Mouse (Mus musculus): Measurements from ENCODE around the gene Ccr1. TPM values are rescaled to one million over a fixed set of nuclear protein-coding genes. Genes with fewer than 3 reads are reported as not detected.
"Not testable (repeated sequence)": the region's sequence is repeated elsewhere in the genome, so short reads cannot be mapped to it uniquely, and the experiment has no call there.

Ccr1 gene
- polyA plus RNA-seq, 1 experiment from 2014 or later = 1.1 TPM

- H3K4me3 ChIP-seq (ENCODE audit: low read depth, low read length); H3K27ac ChIP-seq (ENCODE audit: low read depth, low read length); ATAC-seq (ENCODE audit: insufficient read depth, low FRiP score, low TSS enrichment); DNase-seq (ENCODE audit: low spot score); H3K27me3 ChIP-seq (ENCODE audit: control insufficient read depth, insufficient read depth, low read length); H3K36me3 ChIP-seq (ENCODE audit: control insufficient read depth, insufficient read depth, low read length); H3K4me2 ChIP-seq (ENCODE audit: low read depth); H3K4me1 ChIP-seq (ENCODE audit: control insufficient read depth, insufficient read depth, low read length); H3K9ac ChIP-seq (ENCODE audit: low read length); H3K9me3 ChIP-seq (ENCODE audit: control insufficient read depth, low read length): not testable (repeated sequence)
- 75% methylated on average over 1 of the region's 4 CpGs for WGBS
Observed at GRCm38 (mm10) chr9:123966858-123967495, 1.5 kb downstream of the Ccr1 start.

DNA sequence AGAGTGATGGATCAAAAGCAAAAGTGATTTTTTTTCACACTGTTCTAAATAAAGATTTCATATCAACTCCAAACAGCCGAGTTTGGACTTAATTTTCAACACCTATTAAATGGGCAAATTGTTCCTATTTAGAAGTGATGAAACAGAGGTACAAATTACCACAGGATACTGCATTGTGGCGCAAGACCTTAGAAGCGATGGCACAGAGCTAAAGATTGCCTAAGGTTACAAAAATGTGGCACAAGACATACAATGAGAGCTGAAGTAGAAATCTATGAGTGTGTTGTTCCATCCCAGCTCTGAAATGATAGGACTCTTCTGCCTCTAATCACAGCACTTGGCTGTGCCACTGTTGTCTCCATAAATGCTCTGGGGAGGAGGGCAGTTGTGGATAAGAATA lies 3.7 kb downstream of the Ccr1 start:
- Histone ChIP-seq H3K27ac (ENCODE audit: low read depth, low read length) (no peak overlapping the region), H3K27me3 (ENCODE audit: control insufficient read depth, insufficient read depth, low read length) (no peaks in the 10 kb centered on the region), H3K9me3 (ENCODE audit: control insufficient read depth, low read length) (no peaks in the 10 kb centered on the region), H3K4me3 (ENCODE audit: low read depth, low read length) (no peak overlapping the region), H3K9ac (ENCODE audit: low read length) (no peak overlapping the region), H3K4me2 (ENCODE audit: low read depth) (no peak overlapping the region), H3K36me3 (ENCODE audit: control insufficient read depth, insufficient read depth, low read length) (no peaks in the 10 kb centered on the region), H3K4me1 (ENCODE audit: control insufficient read depth, insufficient read depth, low read length) (no peaks in the 10 kb centered on the region)
- WGBS = 86% methylated on average over 3 of the region's 3 CpGs
- ATAC-seq (ENCODE audit: insufficient read depth, low FRiP score, low TSS enrichment) (no peak), DNase-seq (ENCODE audit: low spot score) (no peak)

GRCm38 (mm10) chr9:123960161-123960560 lies 8.3 kb downstream of the Ccr1 start:
- H3K27me3 ChIP-seq (ENCODE audit: control insufficient read depth, insufficient read depth, low read length) = no peaks in the 10 kb centered on the region
- no peaks in the 10 kb centered on the region for H3K9me3 ChIP-seq (ENCODE audit: control insufficient read depth, low read length)
- H3K4me1 ChIP-seq (ENCODE audit: control insufficient read depth, insufficient read depth, low read length) = no peaks in the 10 kb centered on the region
- no peak overlapping the region for H3K4me3 ChIP-seq (ENCODE audit: low read depth, low read length)
- H3K27ac ChIP-seq (ENCODE audit: low read depth, low read length) = no peak overlapping the region
- DNase-seq (ENCODE audit: low spot score) (no peak), ATAC-seq (ENCODE audit: insufficient read depth, low FRiP score, low TSS enrichment) (no peak)
- WGBS = 92% methylated on average over 1 of the region's 1 CpGs
- no peak overlapping the region for H3K9ac ChIP-seq (ENCODE audit: low read length)
- H3K36me3 ChIP-seq (ENCODE audit: control insufficient read depth, insufficient read depth, low read length) = no peaks in the 10 kb centered on the region
- H3K4me2 ChIP-seq (ENCODE audit: low read depth) = no peak overlapping the region

- no peak for DNase-seq (ENCODE audit: low spot score)
- H3K36me3 ChIP-seq (ENCODE audit: control insufficient read depth, insufficient read depth, low read length) = no peaks in the 10 kb centered on the region
- H3K27me3 ChIP-seq (ENCODE audit: control insufficient read depth, insufficient read depth, low read length) = no peaks in the 10 kb centered on the region
- H3K27ac ChIP-seq (ENCODE audit: low read depth, low read length) = no peak overlapping the region
- H3K4me2 ChIP-seq (ENCODE audit: low read depth) = no peak overlapping the region
- no peaks in the 10 kb centered on the region for H3K4me1 ChIP-seq (ENCODE audit: control insufficient read depth, insufficient read depth, low read length)
- WGBS = 79% methylated on average over 3 of the region's 3 CpGs
- no peak for ATAC-seq (ENCODE audit: insufficient read depth, low FRiP score, low TSS enrichment)
- H3K9me3 ChIP-seq (ENCODE audit: control insufficient read depth, low read length) = no peaks in the 10 kb centered on the region
- H3K4me3 ChIP-seq (ENCODE audit: low read depth, low read length) = no peak overlapping the region
- H3K9ac ChIP-seq (ENCODE audit: low read length) = no peak overlapping the region
Observed at GRCm38 (mm10) chr9:123957911-123958413, 10.5 kb downstream of the Ccr1 start.

DNA sequence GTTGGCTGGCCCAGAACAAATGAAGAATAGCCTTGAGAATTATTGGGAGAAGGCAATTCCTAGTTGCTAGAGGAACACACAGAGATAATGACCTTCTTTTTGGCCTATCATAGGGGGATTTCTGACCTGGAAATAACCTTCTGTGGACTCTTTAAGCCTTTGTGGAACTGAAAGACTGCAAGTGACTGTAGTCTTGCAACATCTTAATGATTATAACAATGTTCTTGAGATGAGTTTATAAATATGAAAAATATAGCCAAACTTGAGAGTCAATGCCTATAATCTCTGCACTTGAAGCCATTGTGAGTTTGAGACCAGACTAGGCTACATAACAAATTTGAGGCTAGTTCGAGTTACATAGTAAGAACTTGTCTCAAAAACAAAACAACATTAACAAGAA lies 11.6 kb downstream of the Ccr1 start:
- H3K4me2 ChIP-seq (ENCODE audit: low read depth) = no peak overlapping the region
- H3K4me3 ChIP-seq (ENCODE audit: low read depth, low read length) = no peak overlapping the region
- H3K27me3 ChIP-seq (ENCODE audit: control insufficient read depth, insufficient read depth, low read length) = no peaks in the 10 kb centered on the region
- ATAC-seq (ENCODE audit: insufficient read depth, low FRiP score, low TSS enrichment) (no peak), DNase-seq (ENCODE audit: low spot score) (no peak)
- no peaks in the 10 kb centered on the region for H3K9me3 ChIP-seq (ENCODE audit: control insufficient read depth, low read length)
- no peaks in the 10 kb centered on the region for H3K36me3 ChIP-seq (ENCODE audit: control insufficient read depth, insufficient read depth, low read length)
- no peak overlapping the region for H3K9ac ChIP-seq (ENCODE audit: low read length)
- WGBS = 72% methylated on average over 1 of the region's 1 CpGs
- H3K4me1 ChIP-seq (ENCODE audit: control insufficient read depth, insufficient read depth, low read length) = no peaks in the 10 kb centered on the region
- H3K27ac ChIP-seq (ENCODE audit: low read depth, low read length) = no peak overlapping the region

GRCm38 (mm10) chr9:123953551-123953950 lies 14.9 kb downstream of the Ccr1 start:
- ATAC-seq (ENCODE audit: insufficient read depth, low FRiP score, low TSS enrichment) (no peak), DNase-seq (ENCODE audit: low spot score) (no peak)
- 79% methylated on average over 2 of the region's 2 CpGs for WGBS
- Histone ChIP-seq H3K27ac (ENCODE audit: low read depth, low read length) (no peak overlapping the region), H3K27me3 (ENCODE audit: control insufficient read depth, insufficient read depth, low read length) (no peaks in the 10 kb centered on the region), H3K4me2 (ENCODE audit: low read depth) (no peak overlapping the region), H3K9me3 (ENCODE audit: control insufficient read depth, low read length) (no peaks in the 10 kb centered on the region), H3K4me1 (ENCODE audit: control insufficient read depth, insufficient read depth, low read length) (no peaks in the 10 kb centered on the region), H3K4me3 (ENCODE audit: low read depth, low read length) (no peak overlapping the region), H3K9ac (ENCODE audit: low read length) (no peak overlapping the region), H3K36me3 (ENCODE audit: control insufficient read depth, insufficient read depth, low read length) (no peaks in the 10 kb centered on the region)

DNA sequence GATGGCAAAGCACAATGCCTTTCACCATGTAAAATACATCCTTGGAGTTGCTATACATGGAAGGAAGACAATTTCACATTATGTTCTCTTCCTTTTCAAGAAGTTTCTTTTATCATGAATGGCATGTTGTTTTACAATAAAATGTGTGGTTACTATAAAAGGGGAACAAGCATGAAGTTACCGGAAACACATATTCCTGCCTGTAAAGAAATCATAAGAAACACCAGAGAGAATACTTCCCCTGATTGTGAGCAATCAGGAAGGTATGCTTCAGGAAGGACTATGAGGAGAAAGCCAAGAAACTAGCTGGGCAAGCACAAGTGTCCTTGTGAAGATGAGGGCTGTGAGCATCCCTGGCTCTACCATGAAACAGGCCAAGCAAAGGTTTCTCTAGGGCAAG lies 17.3 kb downstream of the Ccr1 start:
- DNase-seq (ENCODE audit: low spot score) (no peak), ATAC-seq (ENCODE audit: insufficient read depth, low FRiP score, low TSS enrichment) (no peak)
- no peak overlapping the region for H3K27ac ChIP-seq (ENCODE audit: low read depth, low read length)
- WGBS = 90% methylated on average over 1 of the region's 1 CpGs
- H3K36me3 ChIP-seq (ENCODE audit: control insufficient read depth, insufficient read depth, low read length) = no peaks in the 10 kb centered on the region
- H3K4me2 ChIP-seq (ENCODE audit: low read depth) = no peak overlapping the region
- no peaks in the 10 kb centered on the region for H3K9me3 ChIP-seq (ENCODE audit: control insufficient read depth, low read length)
- no peaks in the 10 kb centered on the region for H3K4me1 ChIP-seq (ENCODE audit: control insufficient read depth, insufficient read depth, low read length)
- no peak overlapping the region for H3K9ac ChIP-seq (ENCODE audit: low read length)
- H3K27me3 ChIP-seq (ENCODE audit: control insufficient read depth, insufficient read depth, low read length) = no peaks in the 10 kb centered on the region
- no peak overlapping the region for H3K4me3 ChIP-seq (ENCODE audit: low read depth, low read length)

GRCm38 (mm10) chr9:123949432-123949831 lies 19.1 kb downstream of the Ccr1 start:
- 87% methylated on average over 2 of the region's 2 CpGs for WGBS
- no peak overlapping the region for H3K9ac ChIP-seq (ENCODE audit: low read length)

GRCm38 (mm10) chr9:123947815-123948214 lies 20.7 kb downstream of the Ccr1 start:
- no peak overlapping the region for H3K4me3 ChIP-seq (ENCODE audit: low read depth, low read length)

More at GRCm38 (mm10) chr9:123949432-123949831, 19.1 kb downstream of the Ccr1 start:
- no peaks in the 10 kb centered on the region for H3K4me1 ChIP-seq (ENCODE audit: control insufficient read depth, insufficient read depth, low read length)
- DNase-seq (ENCODE audit: low spot score) = no peak
- no peak overlapping the region for H3K4me2 ChIP-seq (ENCODE audit: low read depth)
- H3K36me3 ChIP-seq (ENCODE audit: control insufficient read depth, insufficient read depth, low read length) = no peaks in the 10 kb centered on the region
- no peak overlapping the region for H3K4me3 ChIP-seq (ENCODE audit: low read depth, low read length)
- no peaks in the 10 kb centered on the region for H3K9me3 ChIP-seq (ENCODE audit: control insufficient read depth, low read length)
- H3K27ac ChIP-seq (ENCODE audit: low read depth, low read length) = no peak overlapping the region
- no peak for ATAC-seq (ENCODE audit: insufficient read depth, low FRiP score, low TSS enrichment)
- H3K27me3 ChIP-seq (ENCODE audit: control insufficient read depth, insufficient read depth, low read length) = no peaks in the 10 kb centered on the region

More at GRCm38 (mm10) chr9:123947815-123948214, 20.7 kb downstream of the Ccr1 start:
- no peak for ATAC-seq (ENCODE audit: insufficient read depth, low FRiP score, low TSS enrichment)
- WGBS = 85% methylated on average over 1 of the region's 1 CpGs
- Histone ChIP-seq H3K36me3 (ENCODE audit: control insufficient read depth, insufficient read depth, low read length) (no peaks in the 10 kb centered on the region), H3K9ac (ENCODE audit: low read length) (no peak overlapping the region), H3K9me3 (ENCODE audit: control insufficient read depth, low read length) (no peaks in the 10 kb centered on the region), H3K27me3 (ENCODE audit: control insufficient read depth, insufficient read depth, low read length) (no peaks in the 10 kb centered on the region), H3K4me1 (ENCODE audit: control insufficient read depth, insufficient read depth, low read length) (no peaks in the 10 kb centered on the region), H3K4me2 (ENCODE audit: low read depth) (no peak overlapping the region), H3K27ac (ENCODE audit: low read depth, low read length) (no peak overlapping the region)
- no peak for DNase-seq (ENCODE audit: low spot score)
